Mouse (Mus musculus) testis, postnatal 14 days (tissue): Measurements from ENCODE around the gene Trim2.

ENCODE experiments used
- DNase-seq: peaks from one replicate; pipeline ENCODE4 v3.0.0; 2021; ENCODE audit warnings: low spot score

Gene Trim2

DNA sequence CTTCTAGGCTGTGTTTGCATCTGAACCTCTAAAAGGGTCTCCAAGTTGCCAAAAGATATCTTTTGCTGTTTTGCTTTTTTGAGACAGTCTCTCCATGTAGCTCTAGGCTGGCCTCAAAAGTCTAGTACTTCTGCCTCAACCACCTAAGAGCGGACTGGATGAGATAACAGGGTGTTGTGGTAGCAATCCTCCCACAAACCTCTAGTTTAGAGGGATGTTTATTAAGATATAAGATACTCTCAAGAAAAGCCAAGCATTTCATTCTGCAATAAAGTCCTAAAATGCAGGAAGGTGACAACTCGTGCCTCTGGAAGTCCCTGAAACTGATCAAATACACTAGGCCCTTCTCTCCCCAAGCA lies 52.2 kb downstream of the Trim2 start:
- DNase-seq, result no peak

DNA sequence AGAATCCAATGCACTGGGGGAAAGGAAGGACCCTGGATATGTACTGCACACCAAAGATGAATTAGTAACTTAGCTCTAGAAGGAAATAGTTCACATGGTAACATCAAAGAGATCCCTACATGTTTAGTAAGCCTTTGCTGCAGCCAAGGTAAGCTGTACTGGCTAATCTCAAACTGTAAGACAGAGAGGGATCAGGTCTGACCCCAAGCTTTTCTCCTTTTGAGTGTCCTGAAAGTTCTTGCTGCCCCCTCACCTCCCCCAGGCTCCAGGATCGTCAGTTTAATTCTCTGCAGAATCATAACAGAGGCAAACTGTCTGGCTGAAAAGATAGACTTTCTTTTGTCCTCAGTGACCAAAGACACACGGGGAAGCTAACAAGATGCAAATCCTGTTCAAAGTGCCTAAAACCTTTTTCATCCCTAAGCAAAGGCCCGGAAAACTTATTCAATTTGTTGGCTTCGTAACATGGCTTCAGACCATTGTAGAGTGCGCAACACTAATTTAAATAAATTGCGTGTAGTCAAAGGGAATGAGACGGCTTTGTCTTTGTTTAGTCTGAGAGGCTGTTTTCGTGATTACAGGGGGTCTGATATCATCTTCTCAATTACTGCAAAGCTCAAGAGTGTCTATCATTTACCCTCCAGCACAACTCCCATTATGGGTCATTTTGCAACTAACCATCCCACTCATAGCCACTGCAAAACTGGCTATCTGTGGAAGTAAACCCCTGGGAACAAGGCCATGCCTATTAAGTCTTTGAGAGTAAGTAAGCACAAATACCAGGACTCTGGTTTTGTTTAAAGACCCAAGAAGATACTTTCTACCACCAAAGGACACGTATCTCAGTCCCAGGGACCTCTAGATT lies 52.8 kb downstream of the Trim2 start:
- no peak for DNase-seq

GRCm38 (mm10) chr3:84252776-84253654 lies 53.7 kb downstream of the Trim2 start:
- no peak for DNase-seq

GRCm38 (mm10) chr3:84251721-84252120 lies 55.0 kb downstream of the Trim2 start:
- DNase-seq, result no peak

GRCm38 (mm10) chr3:84250275-84250674 lies 56.4 kb downstream of the Trim2 start:
- DNase-seq, result no peak

DNA sequence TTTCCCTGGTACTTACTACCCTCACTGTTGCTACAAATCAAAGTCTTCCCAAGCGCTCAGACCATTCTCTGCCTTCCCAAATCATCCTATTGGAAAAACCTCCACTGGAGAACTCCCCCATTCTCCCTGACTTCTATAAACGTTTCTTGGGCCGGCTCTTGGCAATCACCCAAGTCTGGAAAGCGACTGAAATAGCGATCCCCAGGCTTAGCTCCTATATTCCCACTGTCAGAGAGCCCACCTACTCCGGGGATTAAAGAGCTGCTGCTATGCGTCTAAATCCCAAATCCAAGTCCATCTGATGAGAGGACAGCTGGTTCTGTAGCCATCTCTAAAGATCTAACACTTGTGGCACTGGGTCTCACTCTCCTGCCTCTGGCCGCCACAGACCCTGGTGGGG lies 58.9 kb downstream of the Trim2 start:
- no peak for DNase-seq

- DNase-seq, result no peak
Measured at GRCm38 (mm10) chr3:84246421-84246861, 60.2 kb downstream of the Trim2 start.

DNA sequence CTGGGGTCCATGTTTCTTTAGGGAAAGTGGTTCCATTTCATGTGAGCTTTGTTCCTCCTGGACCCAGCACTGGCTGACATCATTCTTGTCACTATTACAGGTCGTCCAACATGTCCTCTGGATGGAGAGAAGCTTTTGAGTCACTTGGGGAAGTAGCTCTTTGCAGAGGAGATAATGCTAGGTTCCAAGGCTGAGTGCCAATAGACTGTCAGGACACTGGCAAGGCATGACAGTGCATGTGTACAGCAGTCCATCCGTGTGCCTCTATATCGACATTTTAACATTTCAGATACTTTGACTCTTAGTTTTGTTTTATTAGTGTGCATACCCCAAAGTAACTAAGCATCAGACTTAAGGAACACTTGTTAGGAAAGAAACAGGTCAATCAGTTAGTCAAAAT lies 63.6 kb downstream of the Trim2 start:
- no peak for DNase-seq

GRCm38 (mm10) chr3:84242497-84242896 lies 64.2 kb downstream of the Trim2 start:
- no peak for DNase-seq

- no peak for DNase-seq
Measured at GRCm38 (mm10) chr3:84241098-84241497, 65.6 kb downstream of the Trim2 start.

- no peak for DNase-seq
Measured at GRCm38 (mm10) chr3:84235420-84236304, 71.0 kb downstream of the Trim2 start.

- DNase-seq, result no peak
Measured at GRCm38 (mm10) chr3:84234562-84234961, 72.1 kb downstream of the Trim2 start.

- DNase-seq, result no peak
Measured at GRCm38 (mm10) chr3:84233663-84234415, 72.8 kb downstream of the Trim2 start.

- DNase-seq, result no peak
Measured at GRCm38 (mm10) chr3:84232312-84232711, 74.4 kb downstream of the Trim2 start.

DNA sequence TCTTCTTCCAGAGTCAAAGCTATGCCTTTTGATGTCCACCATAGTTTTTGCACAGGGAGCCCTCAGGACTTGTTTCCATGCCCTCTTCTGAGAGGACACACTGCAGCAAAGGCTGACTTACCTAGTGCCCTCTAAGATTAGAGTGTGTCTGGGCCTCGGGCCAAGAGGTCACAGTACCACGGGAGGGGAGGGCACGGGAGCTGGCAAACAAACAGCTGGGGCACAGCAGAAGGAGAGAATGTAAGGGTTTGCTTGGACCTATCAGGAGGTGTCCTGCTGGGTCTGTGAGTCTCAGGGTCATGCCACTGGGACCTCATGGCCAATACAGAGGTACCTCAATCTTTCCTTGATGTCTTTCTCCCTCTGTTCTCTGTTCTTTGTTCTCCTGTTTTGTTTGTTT lies 75.7 kb downstream of the Trim2 start:
- DNase-seq, result peak; percentile 22

- no peak for DNase-seq
Measured at GRCm38 (mm10) chr3:84228911-84229310, 77.8 kb downstream of the Trim2 start.

GRCm38 (mm10) chr3:84228203-84228870 lies 78.3 kb downstream of the Trim2 start:
- DNase-seq, result peak; percentile 43

- no peak for DNase-seq
Measured at GRCm38 (mm10) chr3:84227628-84228027, 79.0 kb downstream of the Trim2 start.

GRCm38 (mm10) chr3:84224982-84225381 lies 81.7 kb downstream of the Trim2 start:
- DNase-seq, result no peak

DNA sequence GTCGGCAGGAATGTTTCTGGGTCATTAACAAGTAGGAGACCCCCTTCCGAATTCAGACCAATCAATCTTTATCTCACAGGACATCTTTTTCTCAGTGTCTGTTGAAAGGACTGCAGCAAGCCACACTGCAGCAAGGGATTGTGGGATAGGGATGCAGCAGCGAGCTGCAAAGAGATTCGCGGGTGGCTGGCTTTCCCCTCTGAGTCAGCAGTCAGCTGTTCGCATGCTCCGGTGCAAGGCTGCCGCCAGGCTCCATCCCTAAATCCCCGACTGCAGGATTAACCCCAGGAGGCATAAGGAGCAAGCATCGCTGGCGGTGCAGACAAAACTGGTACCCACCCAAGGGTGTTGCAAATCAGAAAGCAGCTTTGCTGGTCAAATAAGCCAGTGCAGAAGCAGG lies 85.9 kb downstream of the Trim2 start:
- DNase-seq, result peak; percentile 22

- no peak for DNase-seq
Measured at GRCm38 (mm10) chr3:84220326-84220725, 86.4 kb downstream of the Trim2 start.
